Mouse (Mus musculus) embryonic facial prominence, embryonic 11.5 days (tissue): ENCODE results near the gene Zfp609. TPM values are rescaled to one million over a fixed set of nuclear protein-coding genes. Genes with fewer than 3 reads are reported as not detected.

Experiments used
- ATAC-seq: fragments of 200-750 bp; cut with Nextera tagmentation; replicated peaks from 2 replicates; pipeline ENCODE4 v1.8.0; 2017; ENCODE audit warnings: low read depth; ENCODE audit not compliant: insufficient number of reproducible peaks, low FRiP score, low TSS enrichment
- DNase-seq: peaks from one replicate; pipeline ENCODE4 v3.0.0-alpha.2; 2015; ENCODE audit warnings: low spot score
- H3K27ac ChIP-seq: fragments of 300-500 bp; sonication (generic); replicated peaks from 2 replicates; pipeline ENCODE4 v1.5.1; 2014; ENCODE audit warnings: mild to moderate bottlenecking, low read depth, low read length, control low read depth
- H3K27me3 ChIP-seq: fragments of 300-500 bp; sonication (generic); 2 replicates; pipeline ENCODE4 v1.6.1; 2014; ENCODE audit warnings: mild to moderate bottlenecking, low read length, moderate library complexity, mixed read lengths; ENCODE audit not compliant: control insufficient read depth, insufficient read depth
- H3K36me3 ChIP-seq: fragments of 300-500 bp; sonication (generic); replicated peaks from 2 replicates; pipeline ENCODE4 v1.6.1; 2014; ENCODE audit warnings: low read depth, mild to moderate bottlenecking, low read length, moderate library complexity, mixed read lengths; ENCODE audit not compliant: control insufficient read depth, insufficient read depth
- H3K4me1 ChIP-seq: fragments of 300-500 bp; sonication (generic); 2 replicates; pipeline ENCODE4 v1.6.1; 2014; ENCODE audit warnings: low read length, mixed read lengths; ENCODE audit not compliant: control insufficient read depth, insufficient read depth
- H3K4me2 ChIP-seq: fragments of 300-500 bp; sonication (generic); 2 replicates; pipeline ENCODE4 v1.6.1; 2014; ENCODE audit warnings: low read depth, mild to moderate bottlenecking, control low read depth, low read length, moderate library complexity
- H3K4me3 ChIP-seq: fragments of 300-500 bp; sonication (generic); 2 replicates; pipeline ENCODE4 v1.5.1; 2014; ENCODE audit warnings: low read depth, low read length, control low read depth
- H3K9ac ChIP-seq: fragments of 300-500 bp; sonication (generic); replicated peaks from 2 replicates; pipeline ENCODE4 v1.6.1; 2014; ENCODE audit warnings: mild to moderate bottlenecking, control low read depth, low read length
- H3K9me3 ChIP-seq: fragments of 300-500 bp; sonication (generic); replicated peaks from 2 replicates; pipeline ENCODE4 v1.6.1; 2016; ENCODE audit warnings: mild to moderate bottlenecking, low read length, inconsistent platforms, mixed read lengths; ENCODE audit not compliant: control insufficient read depth
- WGBS: fragments of 180-500 bp; shearing (Covaris S2); extraction: QIAGEN DNeasy Blood & Tissue Kit; methylation state at CpG from one replicate; pipeline ENCODE4 v1.1.7; 2014; 5-methylcytosine and 5-hydroxymethylcytosine counted together
- polyA plus RNA-seq: library from polyadenylated mRNA; unstranded; fragments of >200 nt; fragmentation: Nextera tagmentation; extraction: Ambion mirVana; gene quantifications from 2 replicates; pipeline ENCODE4 v1.2.1, GENCODE M21; 2014

The Zfp609 gene
- polyA plus RNA-seq, 1 experiment from 2014 or later: 5.4 TPM

- no peak overlapping the region for H3K27ac ChIP-seq
These were observed 151.7 kb downstream of the Zfp609 start for GRCm38 (mm10) chr9:65675461-65676357.

DNA sequence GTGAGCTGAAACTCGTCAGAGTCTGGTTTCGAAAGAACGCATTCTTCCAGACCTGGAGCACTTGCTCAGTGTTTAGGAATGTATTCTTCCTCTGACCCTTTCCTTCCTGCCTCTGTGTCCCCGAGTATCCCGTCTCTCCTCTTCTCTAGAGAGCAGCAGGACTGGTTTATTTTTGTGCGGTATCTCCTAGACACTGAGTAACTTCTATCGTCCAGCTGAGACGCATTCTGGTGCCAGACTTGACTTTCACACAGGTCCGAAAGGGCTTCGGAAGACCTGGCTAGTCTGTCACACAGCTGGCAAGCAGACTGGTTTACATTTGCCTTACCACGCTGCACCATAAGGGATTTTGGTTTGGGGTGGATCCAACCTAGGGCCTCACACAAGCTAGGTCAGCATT lies 154.4 kb downstream of the Zfp609 start:
- 58% methylated on average over 11 of the region's 11 CpGs for WGBS
- ATAC-seq (no peak), DNase-seq (no peak)
- Histone ChIP-seq H3K27ac (peak overlapping the region; percentile 8; the same call in 1 of the 2 replicates), H3K4me3 (no peak overlapping the region), H3K4me1 (no peaks in the 10 kb centered on the region; the same call in 1 of the 2 replicates), H3K27me3 (no peaks in the 10 kb centered on the region), H3K4me2 (no peak overlapping the region), H3K9ac (no peak overlapping the region), H3K9me3 (no peaks in the 10 kb centered on the region), H3K36me3 (no peaks in the 10 kb centered on the region)

More at GRCm38 (mm10) chr9:65675461-65676357, 151.7 kb downstream of the Zfp609 start:
- H3K36me3 ChIP-seq: no peaks in the 10 kb centered on the region
- H3K9ac ChIP-seq: peak overlapping the region; percentile 75
- 62% methylated on average over 8 of the region's 8 CpGs for whole genome bisulfite sequencing
- H3K4me3 ChIP-seq: peak overlapping the region; percentile 76
- DNase-seq: no peak
- no peaks in the 10 kb centered on the region; the same call in none of the 2 replicates for H3K4me1 ChIP-seq
- H3K4me2 ChIP-seq: peak overlapping the region; percentile 27
- H3K27me3 ChIP-seq: no peaks in the 10 kb centered on the region
- no peaks in the 10 kb centered on the region for H3K9me3 ChIP-seq
- peak; percentile 21; the same call in 1 of the 2 replicates for ATAC-seq

DNA sequence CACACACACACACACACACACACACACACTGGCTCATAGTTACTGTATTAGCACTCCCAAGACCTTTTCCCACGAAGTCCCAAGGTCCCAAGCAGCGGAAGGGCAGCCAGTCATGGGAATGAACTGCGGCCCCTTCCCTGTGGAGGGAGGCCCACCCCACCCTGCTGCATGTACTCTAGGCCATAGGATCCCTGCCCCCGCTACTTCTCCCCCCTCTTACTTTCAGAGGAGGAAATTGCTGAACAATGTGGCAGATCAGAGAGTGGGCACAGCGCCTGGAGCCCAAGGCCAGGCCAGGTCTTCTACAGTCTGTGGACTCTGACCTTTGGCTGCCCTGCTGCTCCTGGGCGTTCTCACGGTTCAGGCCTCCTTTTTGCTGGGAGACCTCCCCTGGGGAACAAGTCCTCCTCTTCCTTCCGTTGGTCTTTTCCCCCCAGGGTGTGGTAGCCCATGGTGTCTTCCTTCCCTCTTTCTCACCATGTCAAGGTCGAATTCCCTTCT lies 155.9 kb downstream of the Zfp609 start:
- H3K4me1 ChIP-seq: no peaks in the 10 kb centered on the region
- ATAC-seq (no peak), DNase-seq (no peak)
- H3K27ac ChIP-seq: no peak overlapping the region
- H3K36me3 ChIP-seq: no peaks in the 10 kb centered on the region
- H3K9ac ChIP-seq: no peak overlapping the region
- H3K9me3 ChIP-seq: no peaks in the 10 kb centered on the region
- H3K4me3 ChIP-seq: no peak overlapping the region
- H3K27me3 ChIP-seq: no peaks in the 10 kb centered on the region
- 49% methylated on average over 9 of the region's 9 CpGs for WGBS
- H3K4me2 ChIP-seq: no peak overlapping the region

DNA sequence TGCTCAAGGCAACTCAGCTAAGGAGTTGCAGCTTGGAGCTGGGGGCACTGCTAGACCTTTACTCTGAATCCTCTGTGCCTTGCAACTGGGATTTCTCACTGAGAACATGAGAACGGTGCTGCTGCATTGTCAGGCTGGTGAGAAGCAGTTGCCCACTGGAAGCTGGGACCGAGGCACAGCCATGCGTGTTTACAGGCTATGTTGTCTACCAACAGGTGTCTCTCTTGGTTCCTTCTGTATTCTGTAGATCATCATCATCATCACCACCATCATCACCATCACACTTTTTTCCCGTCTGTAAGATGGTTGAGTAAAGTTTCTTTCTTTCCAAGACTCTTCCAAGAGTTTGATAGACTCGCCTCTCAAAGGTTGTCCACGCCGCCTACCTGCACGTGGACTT lies 159.7 kb downstream of the Zfp609 start, which contains the start of gene Oaz2:
Gene Oaz2 (plus strand): TSS at position 301 of the 400 bp plus-strand sequence.
- no peaks in the 10 kb centered on the region for H3K36me3 ChIP-seq
- no peaks in the 10 kb centered on the region for H3K4me1 ChIP-seq
- DNase-seq: no peak
- no peak within 1 kb of the TSS for H3K4me2 ChIP-seq
- ATAC-seq: no peak
- H3K4me3 ChIP-seq: no peak within 1 kb of the TSS
- H3K27ac ChIP-seq: no peak within 1 kb of the TSS
- no peak within 1 kb of the TSS for H3K9ac ChIP-seq
- 91% methylated on average over 8 of the region's 8 CpGs for WGBS
- H3K27me3 ChIP-seq: no peaks in the 10 kb centered on the region
- no peaks in the 10 kb centered on the region for H3K9me3 ChIP-seq

- Histone ChIP-seq H3K36me3 (no peaks in the 10 kb centered on the region), H3K27ac (no peak overlapping the region), H3K9ac (no peak overlapping the region), H3K4me3 (no peak overlapping the region), H3K4me1 (no peaks in the 10 kb centered on the region), H3K4me2 (no peak overlapping the region), H3K27me3 (no peaks in the 10 kb centered on the region), H3K9me3 (no peaks in the 10 kb centered on the region)
- ATAC-seq (0 out of 2 replicates have a peak, but pooled peaks have one; percentile 22), DNase-seq (peak; percentile 77)
- 20% methylated on average over 5 of the region's 5 CpGs for WGBS
These were observed 161.3 kb downstream of the Zfp609 start for GRCm38 (mm10) chr9:65666042-65666441.

GRCm38 (mm10) chr9:65664163-65664562 lies 163.2 kb downstream of the Zfp609 start:
- Histone ChIP-seq H3K4me2 (no peak overlapping the region), H3K9me3 (no peaks in the 10 kb centered on the region), H3K27ac (no peak overlapping the region), H3K27me3 (no peaks in the 10 kb centered on the region), H3K36me3 (no peaks in the 10 kb centered on the region), H3K4me3 (no peak overlapping the region), H3K9ac (no peak overlapping the region), H3K4me1 (no peaks in the 10 kb centered on the region)
- DNase-seq: peak; percentile 78
- 0% methylated on average over 3 of the region's 3 CpGs for WGBS
- 0 out of 2 replicates have a peak, but pooled peaks have one; percentile 16 for ATAC-seq

GRCm38 (mm10) chr9:65661493-65661892 lies 165.9 kb downstream of the Zfp609 start:
- Histone ChIP-seq H3K27ac (no peak overlapping the region), H3K36me3 (no peaks in the 10 kb centered on the region), H3K4me1 (no peaks in the 10 kb centered on the region), H3K4me2 (no peak overlapping the region; the same call in 1 of the 2 replicates), H3K4me3 (no peak overlapping the region), H3K9me3 (no peaks in the 10 kb centered on the region), H3K9ac (no peak overlapping the region), H3K27me3 (no peaks in the 10 kb centered on the region)
- WGBS: 75% methylated on average over 1 of the region's 1 CpGs
- DNase-seq: no peak
- no peak for ATAC-seq

GRCm38 (mm10) chr9:65661029-65661428 lies 166.3 kb downstream of the Zfp609 start:
- H3K4me2 ChIP-seq: no peak overlapping the region
- no peaks in the 10 kb centered on the region for H3K4me1 ChIP-seq
- H3K9ac ChIP-seq: no peak overlapping the region
- DNase-seq: no peak
- ATAC-seq: no peak
- WGBS: 57% methylated on average over 5 of the region's 5 CpGs
- no peaks in the 10 kb centered on the region for H3K36me3 ChIP-seq
- no peak overlapping the region for H3K27ac ChIP-seq
- H3K4me3 ChIP-seq: no peak overlapping the region
- no peaks in the 10 kb centered on the region for H3K27me3 ChIP-seq
- no peaks in the 10 kb centered on the region for H3K9me3 ChIP-seq
